Mouse (Mus musculus): ENCODE measurements around the gene Nrxn3. TPM values are rescaled to one million over a fixed set of nuclear protein-coding genes. Genes with fewer than 3 reads are reported as not detected.
A peak's percentile ranks its signal among the peaks of the same experiment; 100 is the strongest.

The Nrxn3 gene
- total RNA-seq, 2 experiments from 2014 or later: 217 to 239 TPM

DNA sequence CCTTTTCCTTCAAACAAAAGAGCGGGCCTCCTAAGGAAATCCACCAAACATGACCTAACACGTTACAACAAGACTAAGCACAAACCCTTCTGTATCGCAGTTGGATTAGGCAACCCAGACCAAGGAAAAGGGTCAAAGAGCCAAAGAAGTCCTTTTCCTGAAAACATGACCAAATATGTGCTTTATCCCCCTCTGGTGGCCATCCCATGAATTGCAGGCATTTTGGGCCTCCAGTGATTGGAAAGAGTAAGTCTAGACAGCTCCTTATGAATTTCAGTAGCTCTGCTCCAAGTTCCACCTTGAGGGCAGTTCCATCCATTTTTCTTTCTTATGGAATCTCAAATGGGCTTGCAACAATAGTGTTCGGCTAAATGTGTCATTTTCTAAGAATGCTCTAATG, 579.3 kb downstream of the Nrxn3 start:
- DNase-seq (ENCODE audit: low spot score in 2 of 2): peak; percentile 75 to 80

DNA sequence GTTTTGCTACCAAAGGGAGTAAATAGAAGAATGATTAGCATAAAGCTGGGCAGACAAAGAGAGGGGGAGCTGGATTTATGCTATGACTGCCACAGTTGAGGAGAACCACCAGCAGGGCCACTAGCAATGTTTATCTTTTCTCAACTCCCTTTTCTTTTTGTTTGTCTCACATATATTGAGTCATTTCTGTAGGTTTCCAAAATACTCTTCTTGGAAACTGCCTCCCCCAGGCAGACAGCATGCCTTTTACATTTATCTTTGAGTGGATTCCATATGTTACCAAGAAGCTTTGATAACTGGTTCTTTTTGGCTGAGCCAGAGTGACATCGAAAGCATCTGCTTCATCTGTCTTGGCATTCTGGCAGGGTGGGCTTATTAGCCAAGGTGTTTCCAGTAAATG, 587.5 kb downstream of the Nrxn3 start:
- DNase-seq (ENCODE audit: low spot score in 2 of 2): peak in 1 of 2 experiments; percentile 19

DNA sequence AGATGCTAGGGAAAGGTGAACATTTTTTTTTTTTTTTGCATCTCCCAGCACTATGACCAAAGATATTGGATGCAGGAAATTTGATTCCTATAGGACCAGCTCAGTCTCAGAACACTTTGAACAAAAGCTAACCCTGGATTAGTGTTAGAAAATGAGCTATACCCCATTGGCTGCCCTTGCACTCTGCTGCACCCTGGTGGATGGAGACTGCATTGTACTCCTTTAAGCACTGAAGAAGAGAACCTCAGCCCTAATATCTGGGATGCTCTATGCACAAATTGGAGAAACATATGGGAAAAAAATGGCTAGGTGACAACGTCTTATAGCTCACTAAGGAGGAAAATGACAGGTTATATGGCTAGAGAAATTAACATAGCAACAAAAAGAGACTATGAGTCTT, 589.9 kb downstream of the Nrxn3 start:
- no peak for DNase-seq (ENCODE audit: low spot score in 2 of 2)

DNA sequence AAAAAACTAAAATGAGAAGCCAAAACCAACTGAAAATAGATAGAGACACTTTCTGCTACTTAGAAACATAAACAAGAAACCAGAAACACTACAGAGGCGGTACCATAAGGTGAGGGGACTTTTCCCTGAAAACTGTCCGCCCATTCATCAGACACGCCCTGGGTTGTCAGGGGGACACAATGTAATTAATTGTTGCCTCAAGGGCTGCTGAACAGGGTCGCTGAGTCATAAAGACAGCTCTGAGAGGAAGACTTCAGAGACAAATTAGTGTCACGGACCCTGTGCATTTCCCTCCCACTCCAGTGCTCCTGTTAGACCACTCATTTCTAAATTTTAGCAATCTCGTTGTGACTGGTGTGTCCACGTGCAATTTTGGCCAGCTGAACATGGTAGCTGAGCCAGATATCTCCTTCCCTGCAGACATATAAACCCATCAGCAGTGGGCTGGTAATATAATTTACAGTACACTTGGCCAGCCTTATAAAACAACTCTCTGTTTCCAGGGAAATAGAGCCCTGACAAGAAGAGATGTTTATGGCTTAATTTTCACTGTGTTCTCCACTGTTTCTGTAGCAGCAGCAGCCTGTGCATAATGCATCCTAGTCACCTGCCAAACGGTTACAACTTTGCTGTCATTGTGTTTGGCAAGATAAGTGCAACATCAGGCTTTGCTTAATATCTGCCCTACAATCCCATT, 603.3 kb downstream of the Nrxn3 start:
- no peak for DNase-seq (ENCODE audit: low spot score in 2 of 2)

- peak in 1 of 2 experiments; percentile 47 for DNase-seq (ENCODE audit: low spot score in 2 of 2)
Measured at GRCm38 (mm10) chr12:89331474-89332263, 609.0 kb downstream of the Nrxn3 start.

GRCm38 (mm10) chr12:89333486-89333885, 610.8 kb downstream of the Nrxn3 start:
- no peak for DNase-seq (ENCODE audit: low spot score in 2 of 2)

DNA sequence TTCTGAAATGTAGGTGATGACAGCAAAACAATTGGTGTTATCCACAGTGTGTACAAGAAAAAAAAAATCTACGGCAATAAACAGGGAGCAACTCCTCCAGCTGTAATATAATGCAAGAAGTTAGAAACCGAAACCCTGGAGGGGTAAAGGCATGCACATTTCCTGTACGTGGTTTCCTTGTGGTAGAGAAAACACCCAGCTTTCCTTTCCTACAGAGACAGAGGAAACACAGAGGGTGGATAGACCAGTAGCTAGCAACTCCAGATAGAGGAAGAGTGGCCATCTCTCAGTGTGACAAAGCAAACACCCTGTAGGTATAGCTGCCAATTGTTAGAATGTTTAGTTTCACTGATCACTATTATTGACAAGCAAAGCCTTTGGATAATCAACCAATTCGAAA, 642.2 kb downstream of the Nrxn3 start:
- no peak for DNase-seq (ENCODE audit: low spot score in 2 of 2)

GRCm38 (mm10) chr12:89369939-89370338, 647.3 kb downstream of the Nrxn3 start:
- DNase-seq (ENCODE audit: low spot score in 2 of 2): no peak

DNA sequence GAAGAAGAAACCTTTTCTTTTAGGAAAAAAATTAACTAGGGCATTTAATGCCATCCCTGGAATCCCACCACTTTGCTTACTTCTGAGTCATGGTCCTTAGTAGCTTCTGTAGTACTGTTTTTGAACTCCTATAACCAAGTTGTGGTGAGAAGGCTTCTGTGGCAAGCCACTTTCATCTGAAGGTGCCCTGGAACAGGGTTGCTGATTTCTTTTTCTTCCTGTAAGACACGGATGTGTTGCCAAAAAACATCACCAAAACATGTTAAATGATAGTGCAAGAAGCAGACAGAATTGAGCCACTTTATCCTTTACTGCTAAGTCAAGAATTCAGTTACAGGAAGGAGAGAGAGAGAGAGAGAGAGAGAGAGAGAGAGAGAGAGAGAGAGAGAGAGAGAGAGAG, 653.9 kb downstream of the Nrxn3 start:
- peak in 1 of 2 experiments; percentile 19 for DNase-seq (ENCODE audit: low spot score in 2 of 2)

GRCm38 (mm10) chr12:89377051-89377643, 654.5 kb downstream of the Nrxn3 start:
- peak; percentile 77 to 81 for DNase-seq (ENCODE audit: low spot score in 2 of 2)

DNA sequence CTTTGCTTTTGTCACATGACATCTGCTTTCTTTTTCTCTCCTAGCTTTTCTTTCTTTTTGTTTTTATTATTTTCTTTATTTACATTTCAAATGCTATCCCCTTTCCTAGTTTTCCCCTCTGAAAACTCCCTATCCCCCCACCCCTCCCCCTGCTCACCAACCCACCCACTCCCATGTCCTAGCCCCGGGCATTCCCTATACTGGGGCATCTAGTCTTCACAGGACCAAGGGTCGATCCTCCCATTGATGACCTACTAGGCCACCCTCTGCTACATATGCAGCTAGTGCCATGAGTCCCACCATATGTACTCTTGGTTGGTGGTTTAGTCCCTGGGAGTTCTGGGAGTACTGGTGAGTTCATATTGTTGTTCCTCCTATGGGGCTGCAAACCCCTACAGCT, 655.0 kb downstream of the Nrxn3 start:
- no peak for DNase-seq (ENCODE audit: low spot score in 2 of 2)

DNA sequence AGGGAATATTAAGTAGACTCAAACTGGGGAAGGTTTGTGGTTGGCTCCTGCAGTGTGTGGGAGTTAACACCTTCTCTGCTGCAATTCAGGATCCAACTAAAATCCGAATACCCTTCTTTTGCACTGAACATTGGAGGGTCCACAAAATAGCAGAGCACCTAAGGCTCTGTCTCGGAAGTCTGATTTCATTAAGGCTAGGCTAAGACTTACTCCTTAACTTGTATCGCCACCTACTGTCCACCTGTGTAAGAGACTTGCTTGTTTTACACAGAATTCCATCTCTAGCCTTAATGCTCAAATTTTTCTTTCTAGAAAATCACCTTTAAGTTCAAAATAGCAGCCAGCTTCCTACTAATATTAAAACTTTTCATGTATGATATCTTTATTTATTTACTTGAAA, 660.6 kb downstream of the Nrxn3 start:
- peak in 1 of 2 experiments; percentile 38 for DNase-seq (ENCODE audit: low spot score in 2 of 2)

DNA sequence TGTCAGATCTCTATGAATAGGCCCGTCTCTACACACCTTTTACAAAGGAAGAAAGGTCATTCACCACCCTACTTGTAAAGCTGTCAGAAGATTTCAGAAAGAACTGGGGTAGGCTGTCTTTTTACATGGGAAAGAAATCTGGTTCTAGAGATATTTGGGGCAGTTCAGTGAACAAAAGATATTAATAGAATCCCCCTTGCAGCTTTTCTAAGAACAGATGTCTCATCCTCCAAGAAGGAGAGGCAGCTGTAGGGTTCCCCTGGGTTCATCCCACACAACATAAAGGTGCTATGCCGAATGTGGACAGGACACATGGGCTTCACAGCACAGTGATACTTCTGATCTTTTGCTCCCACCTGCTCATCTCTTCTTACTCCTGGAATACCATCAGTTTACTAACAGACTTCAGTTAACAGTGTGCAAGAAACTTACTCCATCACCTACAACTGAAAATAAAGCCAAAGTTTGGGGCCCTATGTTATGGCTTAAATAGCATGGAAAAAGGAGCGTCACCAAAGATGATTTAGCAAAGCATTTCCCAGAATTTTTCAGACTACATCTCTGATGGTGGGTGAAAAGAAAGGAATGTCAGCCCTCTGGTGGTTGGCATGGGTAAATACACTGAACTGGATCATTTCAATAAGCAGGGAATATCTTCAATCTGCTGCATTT, 672.6 kb downstream of the Nrxn3 start:
- peak; percentile 31 to 43 for DNase-seq (ENCODE audit: low spot score in 2 of 2)

DNA sequence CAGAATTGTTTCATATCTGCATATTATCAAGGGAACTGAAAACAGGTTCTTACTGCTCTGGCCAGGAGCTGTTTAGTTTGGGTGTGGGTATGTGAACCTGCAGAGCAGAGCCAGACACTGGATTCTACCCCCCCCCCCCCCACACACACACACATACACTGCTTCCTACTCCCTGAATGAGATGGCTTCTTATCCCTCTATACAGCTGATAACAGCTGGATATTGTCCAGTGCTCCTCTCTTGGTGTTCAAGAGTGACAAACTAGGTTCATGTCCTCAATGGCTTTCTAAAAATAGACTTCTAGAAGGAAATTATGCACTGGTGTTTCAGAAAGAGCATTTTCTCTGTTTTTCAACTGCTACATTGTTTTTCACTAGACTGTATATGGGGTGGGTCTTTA, 713.8 kb downstream of the Nrxn3 start:
- DNase-seq (ENCODE audit: low spot score in 2 of 2): no peak

- peak in 1 of 2 experiments; percentile 10 for DNase-seq (ENCODE audit: low spot score in 2 of 2)
Measured at GRCm38 (mm10) chr12:89442323-89443038, 719.8 kb downstream of the Nrxn3 start.

- DNase-seq (ENCODE audit: low spot score in 2 of 2): peak; percentile 59 to 65
Measured at GRCm38 (mm10) chr12:89450667-89451298, 728.1 kb downstream of the Nrxn3 start.

GRCm38 (mm10) chr12:89470226-89470625, 747.5 kb downstream of the Nrxn3 start:
- no peak for DNase-seq (ENCODE audit: low spot score in 2 of 2)

DNA sequence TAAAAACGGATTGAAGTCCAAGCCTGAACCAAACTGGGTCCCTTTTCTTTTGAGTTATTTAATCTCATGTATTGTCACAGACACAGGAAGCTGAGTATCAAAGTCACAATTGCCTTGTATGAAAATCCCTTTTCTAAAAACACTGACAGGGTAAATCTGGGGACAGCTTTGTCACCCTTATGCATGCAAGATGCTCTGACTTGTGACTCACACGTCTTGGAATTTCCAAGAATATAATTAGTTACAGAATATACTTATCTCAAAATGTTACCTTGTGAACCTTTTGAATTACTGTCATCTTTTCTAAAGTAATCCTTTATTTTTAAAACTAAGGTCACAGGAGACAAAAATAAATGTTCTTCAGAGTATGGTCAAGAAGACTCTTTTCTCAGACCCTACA, 748.6 kb downstream of the Nrxn3 start:
- DNase-seq (ENCODE audit: low spot score in 2 of 2): no peak

DNA sequence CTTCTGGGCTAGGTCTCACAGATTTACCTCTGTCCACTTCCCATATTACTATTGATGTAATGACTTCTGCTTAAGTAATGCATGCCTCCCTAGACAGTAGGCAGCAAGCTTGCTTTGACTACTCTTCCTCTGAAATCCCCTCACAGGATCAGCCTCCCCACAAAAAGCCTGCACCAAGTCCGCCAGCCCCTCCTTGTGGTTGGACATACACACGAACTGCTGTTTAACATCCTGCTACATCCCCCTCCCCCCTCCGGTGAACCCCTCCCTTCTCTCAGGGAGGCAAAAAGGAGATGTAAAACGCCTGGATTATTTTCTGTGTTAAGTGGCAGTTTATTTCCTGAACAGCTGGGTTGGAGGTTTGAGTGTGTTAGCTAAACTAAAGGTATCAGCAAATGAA, 749.2 kb downstream of the Nrxn3 start:
- no peak for DNase-seq (ENCODE audit: low spot score in 2 of 2)

DNA sequence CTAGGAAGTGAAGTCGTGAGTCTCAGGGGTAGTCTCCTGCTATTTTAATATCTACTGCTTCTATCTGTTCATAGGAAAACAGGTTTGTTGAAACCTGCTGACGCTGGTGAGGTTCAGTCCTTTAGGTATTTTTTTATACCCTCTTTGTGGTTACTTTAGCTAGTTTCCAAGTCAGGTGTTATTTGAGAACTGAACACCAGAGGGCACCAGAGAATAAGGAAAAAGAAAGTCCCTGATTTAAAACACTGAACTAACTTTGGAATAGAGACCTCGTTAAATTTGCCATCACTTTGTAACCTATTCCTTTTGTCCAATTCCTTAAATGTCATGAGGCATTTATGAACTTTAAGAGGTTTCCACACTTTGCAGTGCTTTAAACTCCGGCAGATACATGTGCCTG, 756.4 kb downstream of the Nrxn3 start:
- DNase-seq (ENCODE audit: low spot score in 2 of 2): peak; percentile 36 to 74

Data from left cerebral cortex, adult 18-20 months (tissue).